Mouse (Mus musculus) induced T-regulatory cell, adult 2 months (primary cell): ENCODE data around the gene Dapk3.

Experiments
- DNase-seq: peaks from one replicate; pipeline ENCODE4 v3.0.0-alpha.2; 2012; ENCODE audit warnings: low read depth

The Dapk3 gene

DNA sequence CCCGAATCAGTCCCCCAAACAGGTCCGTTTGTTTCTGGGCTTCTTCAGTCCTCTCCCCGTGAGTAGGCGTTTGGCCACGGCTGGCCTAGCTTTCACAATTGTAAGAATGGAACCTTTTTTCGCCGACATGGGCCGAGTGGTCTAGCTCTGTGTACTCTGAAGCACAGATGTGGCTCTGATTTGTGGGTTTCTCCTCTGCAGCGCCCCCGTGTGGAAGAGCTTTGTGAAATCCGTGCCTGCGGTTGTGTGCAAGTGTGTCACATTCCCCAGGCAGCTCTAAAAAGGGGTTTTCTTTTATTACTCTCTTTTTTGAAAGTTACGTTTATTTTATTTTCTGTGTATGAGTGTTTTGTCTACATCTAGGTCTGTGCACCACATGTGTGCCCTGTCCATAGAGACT lies 58.1 kb downstream of the Dapk3 start:
- peak; percentile 90 for DNase-seq

DNA sequence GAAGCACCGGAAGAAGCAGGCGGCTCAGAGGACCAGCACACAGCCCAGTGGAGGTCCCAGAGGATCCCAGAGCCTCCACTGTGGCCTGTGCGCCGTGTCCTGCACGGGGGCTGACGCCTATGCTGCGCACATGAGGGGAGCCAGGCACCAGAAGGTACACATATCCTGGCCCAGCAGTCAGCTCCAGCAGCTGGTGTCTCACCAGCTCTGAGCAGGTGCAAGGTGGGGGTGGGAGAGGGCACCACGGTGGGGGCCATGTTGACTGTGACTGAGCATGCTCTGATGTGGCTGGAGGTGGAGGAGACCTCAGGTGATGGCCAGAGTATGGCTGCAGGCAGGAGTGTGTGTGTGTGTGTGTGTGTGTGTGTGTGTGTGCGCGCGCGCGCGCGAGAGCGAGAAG lies 59.2 kb downstream of the Dapk3 start:
- DNase-seq, result no peak
